Mouse (Mus musculus) hindbrain, embryonic 13.5 days (tissue): ENCODE results near the gene Hpse2. TPM values are rescaled to one million over a fixed set of nuclear protein-coding genes. Genes with fewer than 3 reads are reported as not detected.

Experiments used
- polyA plus RNA-seq: library from polyadenylated mRNA; unstranded; fragments of >200 nt; fragmentation: Nextera tagmentation; extraction: Ambion mirVana; gene quantifications from 2 replicates; pipeline ENCODE4 v1.2.1, GENCODE M21; 2015

The Hpse2 gene
- polyA plus RNA-seq, 1 experiment from 2014 or later = 0.05 TPM

Other genes starting within 250 kb of the Hpse2 start
- gene Cnnm1, start 52.1 kb upstream of the Hpse2 start, polyA plus RNA-seq = 1.1 and 1.8 TPM in 2 replicates
- 75.4 and 75.8 TPM in 2 replicates for gene Got1, start 136.2 kb upstream of the Hpse2 start, polyA plus RNA-seq
- gene Nkx2-3, start 224.0 kb upstream of the Hpse2 start, polyA plus RNA-seq = 0.18 TPM in 1 of 2 replicates, not detected in the other